Mouse (Mus musculus) bone marrow, adult 2 months (tissue): ENCODE results near the gene Rhot2. TPM values are rescaled to one million over a fixed set of nuclear protein-coding genes. Genes with fewer than 3 reads are reported as not detected.
A peak's percentile ranks its signal among the peaks of the same experiment; 100 is the strongest.

ENCODE experiments used
- H3K27ac ChIP-seq: fragments of 200-500 bp; 2 replicates; pipeline ENCODE4 v1.5.1; 2012; ENCODE audit warnings: low read depth, mild to moderate bottlenecking, control low read depth, inconsistent platforms, low read length; ENCODE audit not compliant: control insufficient read depth, poor library complexity, insufficient read depth
- H3K4me1 ChIP-seq: fragments of 200-500 bp; 2 replicates; pipeline ENCODE4 v1.6.1; 2011; ENCODE audit warnings: low read length; ENCODE audit not compliant: control insufficient read depth, insufficient read depth
- H3K4me3 ChIP-seq: fragments of 200-500 bp; replicated peaks from 2 replicates; pipeline ENCODE3; 2011; ENCODE audit warnings: mild to moderate bottlenecking, low read depth, low read length, control low read depth; ENCODE audit not compliant: control insufficient read depth
- CTCF ChIP-seq: fragments of 200-500 bp; IDR thresholded peaks from 2 replicates; pipeline ENCODE4 v1.5.1; 2011; ENCODE audit warnings: low read length, control low read depth; ENCODE audit not compliant: control insufficient read depth, insufficient read depth
- POLR2A ChIP-seq: fragments of 200-500 bp; IDR thresholded peaks from 2 replicates; pipeline ENCODE4 v1.6.1; 2011; ENCODE audit warnings: low read depth, mild to moderate bottlenecking, control low read depth, low read length, borderline replicate concordance; ENCODE audit not compliant: control insufficient read depth
- WGBS: fragments of 180-500 bp; shearing (Covaris S2); methylation state at CpG from one replicate; pipeline ENCODE4 v1.1.7; 2018; 5-methylcytosine and 5-hydroxymethylcytosine counted together
- polyA plus RNA-seq: library from polyadenylated mRNA; stranded (reverse); fragments of >200 nt; gene quantifications from 2 replicates; pipeline ENCODE4 v1.2.4, GENCODE M21; 2011; ENCODE audit warnings: low replicate concordance; ENCODE audit not compliant: missing spikeins, insufficient read depth, insufficient read length

Rhot2 gene
- polyA plus RNA-seq: 33.5 and 50.5 TPM in 2 replicates

DNA sequence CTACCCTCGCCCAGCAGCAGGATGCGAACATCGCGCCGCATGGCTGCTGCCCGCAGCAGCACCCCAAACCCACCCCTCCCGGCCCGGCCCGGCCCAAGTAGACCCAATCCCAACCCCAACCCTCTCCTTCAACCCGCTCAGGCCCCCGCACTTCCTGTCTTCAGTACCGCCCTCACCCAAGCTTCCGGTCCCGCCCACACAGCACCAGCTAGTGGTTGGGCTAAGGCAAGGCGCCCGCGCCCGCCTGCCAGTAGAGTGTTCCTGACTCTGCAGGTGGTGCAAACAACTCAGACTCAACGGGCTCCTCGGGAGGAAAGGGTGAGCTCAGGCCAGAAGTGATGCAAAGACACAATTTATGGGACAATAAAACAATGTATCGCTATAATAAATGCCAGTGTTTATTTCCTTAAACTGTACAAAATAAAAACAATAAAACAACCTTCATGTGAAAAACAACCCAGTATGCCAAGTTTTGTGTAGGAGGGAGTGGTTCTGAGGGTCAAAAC lies at the start of gene Rhot2:
Gene Rhot2, minus strand, starts transcription at position 456 of the 506 bp plus-strand sequence.
- WGBS: under 1% methylated on average over 21 of the region's 21 CpGs
- peaks cover 7% of the 10 kb centered on the region for H3K4me1 ChIP-seq
- H3K4me3 ChIP-seq: peak within 1 kb of the TSS; percentile 78
- peak; percentile 44; the same call in 1 of the 2 replicates for TF ChIP-seq CTCF
- peak; percentile 68; the same call in 1 of the 2 replicates for TF ChIP-seq POLR2A
- peak within 1 kb of the TSS; percentile 82 for H3K27ac ChIP-seq

DNA sequence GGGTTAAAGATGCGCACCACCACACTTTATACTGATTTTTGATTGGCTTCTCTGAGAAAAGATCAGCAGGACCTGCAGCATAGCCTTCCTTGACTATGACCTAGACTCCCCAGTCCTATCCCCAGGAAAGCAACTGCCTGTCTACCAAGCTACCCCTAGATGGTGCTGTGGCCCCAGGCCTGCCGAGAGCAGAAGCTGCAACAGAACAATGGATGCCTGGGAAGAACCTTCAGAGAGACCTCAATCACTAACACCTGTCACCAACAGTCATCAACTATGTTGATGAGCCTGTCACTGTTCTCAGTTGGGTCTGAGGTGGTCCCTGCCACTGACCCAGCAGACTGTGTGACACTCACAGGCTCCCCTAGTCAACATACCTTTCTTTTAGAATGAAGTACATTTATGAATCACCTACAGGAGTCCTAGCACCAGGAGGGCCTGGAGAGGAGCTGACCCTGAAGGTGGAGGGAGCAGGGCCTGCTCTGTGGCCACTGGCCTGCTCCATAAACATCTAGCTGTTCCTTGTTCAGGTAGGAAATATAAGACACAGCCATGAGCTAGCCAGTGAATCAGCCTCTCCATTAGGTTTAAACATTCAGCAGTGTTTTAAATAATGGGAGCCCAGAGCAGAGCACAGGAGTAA lies 49.4 kb upstream of the Rhot2 start:
- H3K27ac ChIP-seq: no peak overlapping the region
- H3K4me3 ChIP-seq: no peak overlapping the region
- WGBS: 33% methylated on average over 2 of the region's 2 CpGs
- H3K4me1 ChIP-seq: no peaks in the 10 kb centered on the region
- TF ChIP-seq CTCF (peak; percentile 99), POLR2A (no peak)

DNA sequence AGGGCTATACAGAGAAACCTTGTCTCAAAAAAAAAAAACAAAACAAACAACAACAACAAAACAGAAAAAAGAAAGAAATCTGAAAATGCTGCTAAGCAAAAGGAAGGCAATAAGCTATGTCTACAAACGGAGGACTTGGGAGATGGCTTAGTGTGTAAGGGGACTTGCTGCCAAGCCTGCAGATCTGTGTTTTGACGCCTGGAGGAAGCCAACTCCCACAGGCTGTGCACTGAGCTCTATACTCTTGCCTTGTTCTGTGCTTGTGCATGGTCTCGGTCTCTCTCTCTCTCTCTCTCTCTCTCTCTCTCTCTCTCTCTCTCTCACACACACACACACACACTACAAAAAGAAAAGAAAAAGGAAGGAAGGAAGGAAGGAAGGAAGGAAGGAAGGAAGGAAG lies 44.2 kb upstream of the Rhot2 start:
- TF ChIP-seq CTCF (no peak), POLR2A (no peak)
- WGBS: 86% methylated on average over 3 of the region's 3 CpGs
- H3K4me3 ChIP-seq: no peak overlapping the region
- no peak overlapping the region for H3K27ac ChIP-seq
- H3K4me1 ChIP-seq: no peaks in the 10 kb centered on the region

- H3K27ac ChIP-seq: no peak overlapping the region
- no peaks in the 10 kb centered on the region for H3K4me1 ChIP-seq
- WGBS: 86% methylated on average over 10 of the region's 10 CpGs
- no peak for TF ChIP-seq POLR2A
- TF ChIP-seq CTCF: no peak
- no peak overlapping the region for H3K4me3 ChIP-seq
Observed at GRCm38 (mm10) chr17:25887467-25887866, 42.8 kb upstream of the Rhot2 start.

DNA sequence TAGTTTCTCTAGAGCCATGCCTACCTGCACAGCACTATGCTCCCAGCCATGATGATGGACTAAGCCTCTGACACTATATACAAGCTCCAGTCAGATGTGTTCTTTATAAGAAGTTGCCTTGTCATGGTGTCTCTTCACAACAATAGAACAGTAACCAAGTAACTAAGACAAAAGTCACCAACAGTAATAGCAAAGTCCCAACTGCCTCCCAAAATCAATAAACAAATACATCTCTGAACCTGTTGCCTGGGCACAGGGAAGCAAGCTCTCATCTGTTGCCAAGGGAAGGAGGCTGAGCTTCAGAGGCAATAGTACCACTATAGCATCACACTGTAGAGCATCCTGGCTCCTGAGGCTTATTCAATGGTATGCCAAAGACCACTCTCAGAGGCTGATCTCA lies 42.2 kb upstream of the Rhot2 start:
- Histone ChIP-seq H3K4me3 (no peak overlapping the region), H3K27ac (no peak overlapping the region), H3K4me1 (no peaks in the 10 kb centered on the region)
- TF ChIP-seq CTCF (no peak), POLR2A (no peak)

GRCm38 (mm10) chr17:25885636-25886035 lies 41.0 kb upstream of the Rhot2 start:
- H3K4me1 ChIP-seq: no peaks in the 10 kb centered on the region
- TF ChIP-seq POLR2A (no peak), CTCF (0 out of 2 replicates have a peak, but pooled peaks have one; percentile 29)
- H3K4me3 ChIP-seq: no peak overlapping the region
- no peak overlapping the region for H3K27ac ChIP-seq
- 64% methylated on average over 4 of the region's 4 CpGs for WGBS

- TF ChIP-seq POLR2A: no peak
- no peak for TF ChIP-seq CTCF
Observed at GRCm38 (mm10) chr17:25883824-25884223, 39.2 kb upstream of the Rhot2 start.

DNA sequence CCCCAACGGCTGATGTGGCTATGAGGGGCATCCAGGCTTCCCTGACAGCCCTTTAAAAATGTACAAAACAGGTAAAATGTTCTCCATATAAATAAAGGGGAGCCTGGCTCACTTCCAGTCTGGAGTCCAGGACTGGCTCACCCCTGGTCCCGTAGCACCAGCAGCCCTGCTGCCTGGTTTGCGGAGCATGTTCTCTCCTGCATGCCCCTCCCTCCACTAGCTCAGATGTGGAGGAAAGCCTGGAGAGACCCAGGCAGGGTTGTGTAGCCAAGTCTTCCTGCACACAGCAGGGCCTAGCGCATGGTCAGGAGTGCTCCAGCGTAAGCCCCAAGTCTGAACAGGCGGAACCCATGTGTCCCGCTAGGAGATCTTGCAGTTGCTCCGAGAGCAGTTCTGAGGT lies 38.6 kb upstream of the Rhot2 start:
- no peak overlapping the region for H3K4me3 ChIP-seq
- no peak for TF ChIP-seq CTCF
- TF ChIP-seq POLR2A: no peak
- H3K27ac ChIP-seq: no peak overlapping the region
- no peaks in the 10 kb centered on the region for H3K4me1 ChIP-seq
- 92% methylated on average over 8 of the region's 8 CpGs for WGBS

More at GRCm38 (mm10) chr17:25883824-25884223, 39.2 kb upstream of the Rhot2 start:
- H3K4me1 ChIP-seq: no peaks in the 10 kb centered on the region
- no peak overlapping the region for H3K27ac ChIP-seq
- no peak overlapping the region for H3K4me3 ChIP-seq
- WGBS: 91% methylated on average over 3 of the region's 3 CpGs
